Mouse (Mus musculus): ENCODE measurements around the gene Twnk. TPM values are rescaled to one million over a fixed set of nuclear protein-coding genes. Genes with fewer than 3 reads are reported as not detected.

The Twnk gene
- polyA plus RNA-seq, 1 experiment from 2014 or later = 20.2 TPM

- peak overlapping the region; percentile 86 for H3K4me2 ChIP-seq (replicated peaks)
- no peaks in the 10 kb centered on the region for H3K9me3 ChIP-seq (replicated peaks)
- H3K4me1 ChIP-seq = peaks cover 71% of the 10 kb centered on the region
- ATAC-seq (ENCODE audit: insufficient number of reproducible peaks, low FRiP score, low TSS enrichment, low read depth) = no peak
- H3K27me3 ChIP-seq = no peaks in the 10 kb centered on the region
- peak overlapping the region; percentile 67 for H3K4me3 ChIP-seq (replicated peaks)
- H3K9ac ChIP-seq = peak overlapping the region; percentile 54
- peak overlapping the region; percentile 100 for H3K27ac ChIP-seq (replicated peaks)
- under 1% methylated on average over 34 of the region's 34 CpGs for WGBS
- H3K36me3 ChIP-seq = peaks cover 12% of the 10 kb centered on the region
Observed at GRCm38 (mm10) chr19:45015518-45016281, 10.2 kb downstream of the Twnk start.

DNA sequence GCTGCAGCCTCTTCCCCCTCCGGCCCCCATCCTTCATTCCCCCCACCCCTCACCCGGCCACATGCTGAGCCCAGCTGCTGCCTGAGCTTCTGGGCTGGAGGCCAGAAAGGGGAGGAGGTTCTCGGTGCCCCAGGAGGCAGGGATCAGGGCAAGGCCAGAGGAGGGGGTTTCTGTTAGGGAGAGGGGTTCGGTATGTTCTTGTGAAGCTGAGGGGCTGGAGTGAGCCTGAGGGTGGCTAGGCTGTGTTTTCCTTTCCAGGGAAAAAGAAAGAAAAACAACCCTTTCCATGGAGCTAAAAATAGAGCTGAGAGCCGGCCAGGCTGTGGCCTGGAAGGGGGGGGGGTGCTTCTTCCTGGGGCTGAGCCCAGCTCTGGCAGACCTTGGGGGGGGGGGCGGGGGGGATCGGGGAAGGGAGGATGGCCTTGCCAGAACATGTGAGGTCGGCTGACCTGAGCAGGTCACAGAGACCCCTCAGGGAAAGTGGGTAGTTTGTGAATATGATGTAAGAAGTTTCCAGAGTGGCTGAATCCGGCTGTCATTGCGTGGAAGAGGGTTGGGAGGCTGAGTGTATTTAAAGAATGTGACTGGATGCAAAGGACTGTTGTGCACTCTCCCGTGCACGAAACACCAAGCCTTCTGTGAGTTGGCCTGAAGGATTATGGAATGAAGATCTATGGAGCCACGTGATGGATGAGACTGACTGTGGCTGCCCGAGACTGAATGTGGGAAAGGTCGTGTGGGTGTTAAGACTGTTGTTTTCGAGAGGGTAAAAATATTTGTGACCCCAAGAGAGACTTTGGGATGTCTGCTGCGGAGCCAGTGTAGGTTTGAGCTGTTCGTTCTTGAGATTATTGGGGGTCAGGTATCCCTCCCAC lies 11.1 kb downstream of the Twnk start:
- peak; percentile 67 for ATAC-seq (ENCODE audit: insufficient number of reproducible peaks, low FRiP score, low TSS enrichment, low read depth)
- peaks cover 8% of the 10 kb centered on the region for H3K36me3 ChIP-seq
- no peaks in the 10 kb centered on the region for H3K9me3 ChIP-seq (replicated peaks)
- H3K27ac ChIP-seq (replicated peaks) = peak overlapping the region; percentile 100
- H3K9ac ChIP-seq = peak overlapping the region; percentile 54; the same call in 1 of the 2 replicates
- peak overlapping the region; percentile 86 for H3K4me2 ChIP-seq (replicated peaks)
- peak overlapping the region; percentile 67 for H3K4me3 ChIP-seq (replicated peaks)
- H3K27me3 ChIP-seq = no peaks in the 10 kb centered on the region
- under 1% methylated on average over 18 of the region's 18 CpGs for WGBS
- peaks cover 80% of the 10 kb centered on the region for H3K4me1 ChIP-seq

GRCm38 (mm10) chr19:45017216-45017771 lies 11.8 kb downstream of the Twnk start:
- H3K4me2 ChIP-seq (replicated peaks) = peak overlapping the region; percentile 86
- no peaks in the 10 kb centered on the region for H3K9me3 ChIP-seq (replicated peaks)
- no peaks in the 10 kb centered on the region for H3K27me3 ChIP-seq
- H3K9ac ChIP-seq = peak overlapping the region; percentile 37; the same call in 1 of the 2 replicates
- peak; percentile 52 for ATAC-seq (ENCODE audit: insufficient number of reproducible peaks, low FRiP score, low TSS enrichment, low read depth)
- peaks cover 9% of the 10 kb centered on the region for H3K36me3 ChIP-seq
- peak overlapping the region; percentile 67 for H3K4me3 ChIP-seq (replicated peaks)
- 0% methylated on average over 19 of the region's 27 CpGs for WGBS
- peaks cover 83% of the 10 kb centered on the region for H3K4me1 ChIP-seq
- peak overlapping the region; percentile 100 for H3K27ac ChIP-seq (replicated peaks)

- Histone ChIP-seq H3K4me1 (peaks cover 77% of the 10 kb centered on the region), H3K36me3 (peaks cover 15% of the 10 kb centered on the region), H3K27me3 (no peaks in the 10 kb centered on the region), H3K9ac (peak overlapping the region; percentile 78), H3K4me2 (replicated peaks) (peak overlapping the region; percentile 86), H3K27ac (replicated peaks) (peak overlapping the region; percentile 100), H3K9me3 (replicated peaks) (no peaks in the 10 kb centered on the region), H3K4me3 (replicated peaks) (peak overlapping the region; percentile 67)
- ATAC-seq (ENCODE audit: insufficient number of reproducible peaks, low FRiP score, low TSS enrichment, low read depth) = peak; percentile 74
- WGBS = under 1% methylated on average over 46 of the region's 48 CpGs
Observed at GRCm38 (mm10) chr19:45017909-45018308, 12.4 kb downstream of the Twnk start.

GRCm38 (mm10) chr19:45018351-45018831 lies 12.9 kb downstream of the Twnk start:
- Histone ChIP-seq H3K4me1 (peaks cover 72% of the 10 kb centered on the region), H3K36me3 (peaks cover 17% of the 10 kb centered on the region), H3K27me3 (no peaks in the 10 kb centered on the region), H3K4me2 (replicated peaks) (peak overlapping the region; percentile 86), H3K9me3 (replicated peaks) (no peaks in the 10 kb centered on the region), H3K4me3 (replicated peaks) (peak overlapping the region; percentile 67), H3K9ac (peak overlapping the region; percentile 78), H3K27ac (replicated peaks) (peak overlapping the region; percentile 100)
- no peak for ATAC-seq (ENCODE audit: insufficient number of reproducible peaks, low FRiP score, low TSS enrichment, low read depth)
- WGBS = 0% methylated on average over 13 of the region's 13 CpGs

- Histone ChIP-seq H3K4me1 (peaks cover 60% of the 10 kb centered on the region), H3K27me3 (no peaks in the 10 kb centered on the region), H3K27ac (replicated peaks) (peak overlapping the region; percentile 11; the same call in 1 of the 2 replicates), H3K9ac (0 out of 2 replicates have a peak overlapping the region, but pooled peaks have one; percentile 10), H3K4me2 (replicated peaks) (peak overlapping the region; percentile 24), H3K36me3 (peaks cover 35% of the 10 kb centered on the region), H3K9me3 (replicated peaks) (no peaks in the 10 kb centered on the region), H3K4me3 (replicated peaks) (peak overlapping the region; percentile 10)
- WGBS = 53% methylated on average over 6 of the region's 6 CpGs
- no peak for ATAC-seq (ENCODE audit: insufficient number of reproducible peaks, low FRiP score, low TSS enrichment, low read depth)
Observed at GRCm38 (mm10) chr19:45020348-45020747, 14.9 kb downstream of the Twnk start.

DNA sequence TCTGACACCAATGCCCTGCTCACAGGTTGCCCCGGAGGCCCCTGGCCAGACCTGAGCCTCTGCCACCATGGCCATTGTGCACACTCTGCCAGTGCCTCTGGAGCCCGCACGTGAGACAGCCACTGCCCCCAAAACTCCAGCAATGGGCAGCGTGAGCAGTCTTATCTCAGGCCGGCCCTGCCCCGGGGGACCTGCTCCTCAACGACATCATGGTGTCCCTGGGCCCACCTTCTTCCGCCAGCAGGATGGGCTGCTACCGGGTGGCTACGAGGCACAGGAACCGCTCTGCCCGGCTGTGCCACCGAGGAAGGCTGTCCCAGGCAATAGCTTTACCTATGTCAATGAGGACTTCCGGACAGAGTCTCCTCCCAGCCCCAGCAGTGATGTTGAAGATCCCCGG lies 15.9 kb downstream of the Twnk start:
- Histone ChIP-seq H3K9ac (no peak overlapping the region), H3K9me3 (replicated peaks) (no peaks in the 10 kb centered on the region), H3K4me1 (peaks cover 58% of the 10 kb centered on the region), H3K36me3 (peaks cover 45% of the 10 kb centered on the region), H3K4me2 (replicated peaks) (no peak overlapping the region), H3K27me3 (no peaks in the 10 kb centered on the region), H3K27ac (replicated peaks) (0 out of 2 replicates have a peak overlapping the region, but pooled peaks have one; percentile 17), H3K4me3 (replicated peaks) (no peak overlapping the region)
- ATAC-seq (ENCODE audit: insufficient number of reproducible peaks, low FRiP score, low TSS enrichment, low read depth) = no peak
- WGBS = 90% methylated on average over 15 of the region's 15 CpGs

GRCm38 (mm10) chr19:45023993-45024392 lies 18.5 kb downstream of the Twnk start:
- H3K9me3 ChIP-seq (replicated peaks) = no peaks in the 10 kb centered on the region
- H3K4me3 ChIP-seq (replicated peaks) = no peak overlapping the region
- no peak for ATAC-seq (ENCODE audit: insufficient number of reproducible peaks, low FRiP score, low TSS enrichment, low read depth)
- no peak overlapping the region for H3K27ac ChIP-seq (replicated peaks)
- H3K27me3 ChIP-seq = no peaks in the 10 kb centered on the region
- H3K36me3 ChIP-seq = peaks cover 64% of the 10 kb centered on the region
- WGBS = 81% methylated on average over 11 of the region's 11 CpGs
- peaks cover 51% of the 10 kb centered on the region for H3K4me1 ChIP-seq
- no peak overlapping the region for H3K4me2 ChIP-seq (replicated peaks)
- H3K9ac ChIP-seq = no peak overlapping the region

GRCm38 (mm10) chr19:45024775-45025174 lies 19.3 kb downstream of the Twnk start:
- H3K4me1 ChIP-seq = peaks cover 43% of the 10 kb centered on the region
- no peak overlapping the region for H3K4me3 ChIP-seq (replicated peaks)
- H3K27ac ChIP-seq (replicated peaks) = no peak overlapping the region
- no peaks in the 10 kb centered on the region for H3K9me3 ChIP-seq (replicated peaks)
- no peak overlapping the region for H3K9ac ChIP-seq
- H3K36me3 ChIP-seq = peaks cover 64% of the 10 kb centered on the region
- H3K27me3 ChIP-seq = no peaks in the 10 kb centered on the region
- ATAC-seq (ENCODE audit: insufficient number of reproducible peaks, low FRiP score, low TSS enrichment, low read depth) = no peak
- 84% methylated on average over 20 of the region's 20 CpGs for WGBS
- no peak overlapping the region for H3K4me2 ChIP-seq (replicated peaks)

DNA sequence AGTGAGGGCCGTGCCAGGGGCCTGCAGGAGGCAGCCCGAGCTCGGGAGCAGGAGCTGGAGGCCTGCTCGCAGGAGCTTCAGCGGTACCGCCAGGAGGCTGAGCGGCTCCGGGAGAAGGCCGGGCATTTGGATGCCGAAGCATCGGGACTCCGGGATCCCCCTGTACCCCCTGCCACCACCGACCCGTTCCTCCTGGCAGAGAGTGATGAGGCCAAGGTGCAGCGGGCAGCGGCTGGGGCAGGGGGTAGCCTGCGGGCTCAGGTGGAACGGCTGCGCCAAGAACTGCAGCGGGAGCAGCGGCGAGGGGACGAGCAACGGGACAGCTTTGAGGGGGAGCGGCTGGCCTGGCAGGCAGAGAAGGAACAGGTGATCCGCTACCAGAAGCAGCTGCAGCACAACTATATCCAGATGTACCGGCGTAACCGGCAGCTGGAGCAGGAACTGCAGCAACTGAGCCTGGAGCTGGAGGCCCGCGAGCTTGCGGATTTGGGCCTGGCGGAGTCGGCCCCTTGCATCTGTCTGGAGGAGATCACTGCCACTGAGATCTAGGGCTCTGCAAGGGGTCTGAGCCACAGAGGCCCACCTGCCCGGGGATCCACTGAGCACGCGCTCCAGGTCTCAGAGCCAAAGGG lies 20.6 kb downstream of the Twnk start:
- Histone ChIP-seq H3K4me1 (peaks cover 39% of the 10 kb centered on the region), H3K9ac (no peak overlapping the region), H3K27me3 (no peaks in the 10 kb centered on the region), H3K4me3 (replicated peaks) (no peak overlapping the region), H3K4me2 (replicated peaks) (no peak overlapping the region), H3K9me3 (replicated peaks) (no peaks in the 10 kb centered on the region), H3K36me3 (peaks cover 64% of the 10 kb centered on the region), H3K27ac (replicated peaks) (no peak overlapping the region)
- WGBS = 65% methylated on average over 37 of the region's 37 CpGs
- no peak for ATAC-seq (ENCODE audit: insufficient number of reproducible peaks, low FRiP score, low TSS enrichment, low read depth)

Measured in embryonic facial prominence, embryonic 15.5 days (tissue).